Mouse (Mus musculus): Measurements from ENCODE around the gene Gm17949. TPM values are rescaled to one million over a fixed set of nuclear protein-coding genes. Genes with fewer than 3 reads are reported as not detected.

Gm17949 gene
- polyA plus RNA-seq, 2 experiments = not detected

DNA sequence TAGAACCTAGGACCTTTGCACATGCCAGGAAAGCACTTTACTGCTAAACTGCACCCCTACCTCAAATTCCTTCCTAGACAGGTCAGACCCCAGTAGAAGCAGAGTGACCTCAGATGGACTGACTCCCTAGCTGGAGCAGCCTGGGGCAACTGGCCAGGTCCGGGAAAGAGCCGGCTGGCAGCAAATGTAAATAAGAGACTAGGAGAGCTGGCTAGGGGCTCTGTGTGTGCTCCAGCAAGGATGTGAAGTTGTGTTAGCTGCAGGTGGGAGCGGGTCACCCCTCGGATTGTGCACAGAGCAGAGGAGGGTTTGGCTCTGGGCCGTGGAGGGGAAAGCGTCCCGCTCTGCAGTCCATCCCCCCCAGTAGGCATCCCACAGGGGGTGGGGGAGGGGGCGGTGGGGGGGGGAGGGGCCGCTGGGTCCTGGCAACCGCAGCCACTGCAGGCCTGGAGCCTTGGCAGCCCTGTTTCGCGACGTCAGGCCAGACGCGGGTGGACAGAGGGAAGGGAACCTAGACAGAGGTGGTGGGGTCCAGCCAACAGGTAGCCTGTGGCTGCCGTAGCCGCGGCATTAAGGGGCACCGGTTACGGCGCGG lies 47.7 kb downstream of the Gm17949 start, which contains the start of gene Crb3:
TSS of gene Crb3 (plus strand) at position 215 of the 595 bp plus-strand sequence.
- Histone ChIP-seq H3K9me3 (ENCODE audit: control insufficient read depth, low read length) (no peaks in the 10 kb centered on the region), H3K4me1 (replicated peaks; ENCODE audit: control insufficient read depth in 2 of 2, insufficient read depth in 2 of 2, low read length in 1 of 2) (peaks cover 5 to 6% of the 10 kb centered on the region in 2 experiments; a peak in 3 of 4 replicates), H3K9ac (replicated peaks) (peak within 1 kb of the TSS; percentile 52), H3K36me3 (replicated peaks; ENCODE audit: control insufficient read depth, insufficient read depth, low read depth) (no peaks in the 10 kb centered on the region), H3K27ac (no peak within 1 kb of the TSS), H3K27me3 (ENCODE audit: control insufficient read depth, insufficient read depth, low read length) (peaks cover 34% of the 10 kb centered on the region), H3K4me2 (ENCODE audit: low read depth) (peak within 1 kb of the TSS; percentile 96), H3K4me3 (ENCODE audit: insufficient read depth in 1 of 2, low read depth in 2 of 2, low read length in 2 of 2) (peak within 1 kb of the TSS; percentile 54 to 63)
- TF ChIP-seq CTCF (IDR thresholded peaks at IDR 0.05; ENCODE audit: low read depth) = no peak
- TF ChIP-seq EP300 (IDR thresholded peaks at IDR 0.05; ENCODE audit: low read depth) = no peak
- ATAC-seq (ENCODE audit: insufficient read depth) (no peak), DNase-seq (ENCODE audit: low read depth in 3 of 3, low spot score in 3 of 3) (no peak)
- WGBS (ENCODE audit: insufficient replicate concordance) = 7% methylated on average over 20 of the region's 22 CpGs

DNA sequence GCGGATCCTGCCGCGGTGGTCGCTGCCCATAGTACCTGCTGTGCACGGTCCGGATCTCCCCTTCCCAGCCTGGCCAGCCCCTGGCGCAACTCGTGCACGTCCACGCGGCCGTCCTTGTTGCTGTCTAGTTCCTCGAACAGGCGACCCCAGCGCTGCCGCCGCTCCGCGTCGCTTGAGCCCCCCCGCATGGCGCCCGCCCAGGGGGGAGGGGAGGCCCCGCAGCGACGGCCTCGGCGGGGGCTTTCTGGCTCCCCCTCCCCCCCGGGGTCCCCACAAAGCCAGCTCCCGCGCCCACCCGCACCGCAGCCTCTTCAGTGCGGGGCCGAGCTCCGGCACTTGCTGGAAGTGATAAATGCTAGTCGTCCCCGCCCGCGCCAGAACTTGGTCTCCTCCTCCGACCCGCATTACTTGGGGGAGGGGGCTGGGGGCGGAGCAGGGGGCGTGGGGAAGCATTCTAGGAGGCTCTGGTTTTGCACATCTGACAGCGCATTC lies 48.3 kb downstream of the Gm17949 start, which contains the start of gene Slc25a23:
TSS of gene Slc25a23 (minus strand) at position 378 of the 492 bp plus-strand sequence.
- Histone ChIP-seq H3K27ac (no peak within 1 kb of the TSS), H3K9ac (replicated peaks) (peak within 1 kb of the TSS; percentile 52), H3K36me3 (replicated peaks; ENCODE audit: control insufficient read depth, insufficient read depth, low read depth) (no peaks in the 10 kb centered on the region), H3K4me1 (replicated peaks; ENCODE audit: control insufficient read depth in 2 of 2, insufficient read depth in 2 of 2, low read length in 1 of 2) (peaks cover 5 to 6% of the 10 kb centered on the region in 2 experiments; a peak in 3 of 4 replicates), H3K4me3 (ENCODE audit: insufficient read depth in 1 of 2, low read depth in 2 of 2, low read length in 2 of 2) (peak within 1 kb of the TSS; percentile 54 to 63), H3K9me3 (ENCODE audit: control insufficient read depth, low read length) (no peaks in the 10 kb centered on the region), H3K27me3 (ENCODE audit: control insufficient read depth, insufficient read depth, low read length) (peaks cover 34% of the 10 kb centered on the region), H3K4me2 (ENCODE audit: low read depth) (peak within 1 kb of the TSS; percentile 96)
- under 1% methylated on average over 36 of the region's 45 CpGs for WGBS (ENCODE audit: insufficient replicate concordance)
- TF ChIP-seq EP300 (IDR thresholded peaks at IDR 0.05; ENCODE audit: low read depth) (no peak), CTCF (IDR thresholded peaks at IDR 0.05; ENCODE audit: low read depth) (no peak)
- ATAC-seq (ENCODE audit: insufficient read depth) (peak; percentile 19; the same call in 1 of the 2 replicates), DNase-seq (ENCODE audit: low read depth in 3 of 3, low spot score in 3 of 3) (no peak)

DNA sequence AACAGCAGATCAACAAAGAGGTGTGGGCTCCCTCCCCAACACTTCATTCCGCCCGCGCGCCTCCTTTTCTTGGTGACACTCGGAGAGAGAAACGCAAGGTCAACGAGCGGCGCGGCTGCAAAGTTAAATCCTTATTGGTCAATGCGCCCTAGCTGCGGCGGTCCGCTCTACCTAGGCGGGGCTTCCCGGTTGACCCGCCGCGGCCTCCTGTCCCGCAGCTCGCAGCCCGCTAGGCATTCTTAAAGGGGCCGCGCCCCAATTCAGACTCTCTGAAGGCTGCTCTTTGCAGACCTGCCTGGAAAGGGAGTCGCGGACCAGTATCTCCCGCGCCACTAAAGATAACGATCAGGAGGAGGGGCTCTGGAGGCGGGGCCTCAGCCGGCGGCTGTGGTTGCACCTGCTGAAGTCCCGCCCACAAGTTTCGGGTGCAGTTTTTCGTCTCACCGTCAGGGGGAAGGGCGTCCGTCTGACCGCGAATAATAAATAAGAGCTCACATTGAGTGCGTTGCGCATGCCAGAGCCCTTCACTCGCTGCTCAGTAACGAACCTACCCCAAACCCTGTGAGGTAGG lies 49.0 kb downstream of the Gm17949 start:
- peak; percentile 78 to 87 (median 83) for DNase-seq (ENCODE audit: low read depth in 3 of 3, low spot score in 3 of 3)
- no peak overlapping the region for H3K27ac ChIP-seq
- under 1% methylated on average over 44 of the region's 44 CpGs for WGBS (ENCODE audit: insufficient replicate concordance)
- ATAC-seq (ENCODE audit: insufficient read depth) = peak; percentile 78
- peaks cover 5 to 6% of the 10 kb centered on the region in 2 experiments; a peak in 3 of 4 replicates for H3K4me1 ChIP-seq (replicated peaks; ENCODE audit: control insufficient read depth in 2 of 2, insufficient read depth in 2 of 2, low read length in 1 of 2)
- H3K9ac ChIP-seq (replicated peaks) = no peak overlapping the region; the same call in 1 of the 2 replicates
- H3K27me3 ChIP-seq (ENCODE audit: control insufficient read depth, insufficient read depth, low read length) = peaks cover 34% of the 10 kb centered on the region
- TF ChIP-seq EP300 (IDR thresholded peaks at IDR 0.05; ENCODE audit: low read depth) = no peak
- TF ChIP-seq CTCF (IDR thresholded peaks at IDR 0.05; ENCODE audit: low read depth) = peak; percentile 83
- H3K4me3 ChIP-seq (ENCODE audit: insufficient read depth in 1 of 2, low read depth in 2 of 2, low read length in 2 of 2) = peak overlapping the region; percentile 54 to 63
- H3K9me3 ChIP-seq (ENCODE audit: control insufficient read depth, low read length) = no peaks in the 10 kb centered on the region
- no peaks in the 10 kb centered on the region for H3K36me3 ChIP-seq (replicated peaks; ENCODE audit: control insufficient read depth, insufficient read depth, low read depth)
- H3K4me2 ChIP-seq (ENCODE audit: low read depth) = peak overlapping the region; percentile 96

DNA sequence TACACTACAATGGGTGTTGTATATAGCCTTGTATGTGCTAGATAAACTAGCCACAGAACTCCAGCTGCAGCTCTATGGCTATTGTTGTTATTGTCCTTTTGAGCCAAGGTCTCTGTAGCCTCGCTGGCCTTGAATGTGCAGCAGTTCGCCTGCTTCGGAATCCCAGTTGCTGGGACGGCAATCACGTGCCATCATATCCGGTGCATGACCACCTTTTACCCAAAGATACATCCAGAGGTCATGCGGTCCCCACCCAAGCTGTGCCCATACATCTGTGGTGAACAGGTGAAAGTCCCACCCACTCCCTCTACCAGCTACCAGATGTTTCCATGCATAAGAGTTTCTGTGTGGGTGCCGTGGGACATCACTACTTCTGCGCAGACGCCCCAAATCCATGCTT lies 49.8 kb downstream of the Gm17949 start:
- peak overlapping the region; percentile 96 for H3K4me2 ChIP-seq (ENCODE audit: low read depth)
- WGBS (ENCODE audit: insufficient replicate concordance) = 32% methylated on average over 10 of the region's 10 CpGs
- no peaks in the 10 kb centered on the region for H3K36me3 ChIP-seq (replicated peaks; ENCODE audit: control insufficient read depth, insufficient read depth, low read depth)
- peaks cover 5 to 6% of the 10 kb centered on the region in 2 experiments; a peak in 3 of 4 replicates for H3K4me1 ChIP-seq (replicated peaks; ENCODE audit: control insufficient read depth in 2 of 2, insufficient read depth in 2 of 2, low read length in 1 of 2)
- DNase-seq (ENCODE audit: low read depth in 3 of 3, low spot score in 3 of 3) (no peak), ATAC-seq (ENCODE audit: insufficient read depth) (no peak)
- no peak overlapping the region for H3K9ac ChIP-seq (replicated peaks)
- H3K27ac ChIP-seq = no peak overlapping the region
- H3K4me3 ChIP-seq (ENCODE audit: insufficient read depth in 1 of 2, low read depth in 2 of 2, low read length in 2 of 2) = no peak overlapping the region
- no peak for TF ChIP-seq EP300 (IDR thresholded peaks at IDR 0.05; ENCODE audit: low read depth)
- H3K27me3 ChIP-seq (ENCODE audit: control insufficient read depth, insufficient read depth, low read length) = peaks cover 34% of the 10 kb centered on the region
- H3K9me3 ChIP-seq (ENCODE audit: control insufficient read depth, low read length) = no peaks in the 10 kb centered on the region

DNA sequence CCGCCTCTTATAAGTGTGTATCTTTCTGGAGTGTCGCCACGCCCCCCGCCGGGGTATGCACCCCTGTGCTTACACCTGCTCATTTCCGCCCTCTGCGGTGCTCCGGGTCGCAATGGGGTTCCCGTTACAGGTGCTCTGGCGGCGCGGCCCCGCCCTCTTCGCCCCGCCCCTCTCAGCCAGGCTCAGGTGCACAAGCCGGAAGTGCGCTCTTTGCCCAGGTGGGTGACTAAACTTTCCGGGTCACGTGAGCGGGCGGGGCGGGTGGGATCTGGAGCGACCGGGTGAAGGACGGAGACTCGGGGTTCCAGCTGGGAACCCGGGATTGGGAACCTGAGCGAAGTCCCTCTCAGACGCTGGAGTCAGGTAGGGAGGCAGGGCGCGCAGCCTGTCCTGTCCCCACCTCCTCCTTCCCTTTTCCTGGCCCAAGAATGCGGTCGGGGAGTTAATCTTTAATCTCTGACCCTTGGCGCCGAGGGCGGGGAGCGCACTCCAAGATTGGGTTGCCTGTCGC lies 50.8 kb downstream of the Gm17949 start:
- peak overlapping the region; percentile 3 to 44; a peak in 3 of 4 replicates for H3K4me3 ChIP-seq (ENCODE audit: insufficient read depth in 1 of 2, low read depth in 2 of 2, low read length in 2 of 2)
- peaks cover 34% of the 10 kb centered on the region for H3K27me3 ChIP-seq (ENCODE audit: control insufficient read depth, insufficient read depth, low read length)
- H3K9ac ChIP-seq (replicated peaks) = no peak overlapping the region
- no peaks in the 10 kb centered on the region for H3K36me3 ChIP-seq (replicated peaks; ENCODE audit: control insufficient read depth, insufficient read depth, low read depth)
- H3K4me2 ChIP-seq (ENCODE audit: low read depth) = peak overlapping the region; percentile 58
- DNase-seq (ENCODE audit: low read depth in 3 of 3, low spot score in 3 of 3) (no peak), ATAC-seq (ENCODE audit: insufficient read depth) (no peak)
- peaks cover 9% of the 10 kb centered on the region in 2 experiments; a peak in 3 of 4 replicates for H3K4me1 ChIP-seq (replicated peaks; ENCODE audit: control insufficient read depth in 2 of 2, insufficient read depth in 2 of 2, low read length in 1 of 2)
- TF ChIP-seq CTCF (IDR thresholded peaks at IDR 0.05; ENCODE audit: low read depth) (no peak), EP300 (IDR thresholded peaks at IDR 0.05; ENCODE audit: low read depth) (no peak)
- H3K27ac ChIP-seq = no peak overlapping the region
- H3K9me3 ChIP-seq (ENCODE audit: control insufficient read depth, low read length) = no peaks in the 10 kb centered on the region
- 1% methylated on average over 39 of the region's 39 CpGs for WGBS (ENCODE audit: insufficient replicate concordance)

All from liver, embryonic 14.5 days (tissue).